Mouse (Mus musculus) stomach, postnatal 0 days (tissue): ENCODE data around the gene Jak1. TPM values are rescaled to one million over a fixed set of nuclear protein-coding genes. Genes with fewer than 3 reads are reported as not detected.

Experiments
- ATAC-seq: fragments of 200-750 bp; cut with Nextera tagmentation; 2 replicates; pipeline ENCODE4 v1.8.0; 2017; ENCODE audit not compliant: low FRiP score, low TSS enrichment
- DNase-seq: peaks from one replicate; pipeline ENCODE4 v3.0.0-alpha.2; 2016; ENCODE audit warnings: low spot score
- H3K27ac ChIP-seq: fragments of 300-500 bp; sonication (generic); replicated peaks from 2 replicates; pipeline ENCODE4 v1.5.1; 2014; ENCODE audit warnings: mild to moderate bottlenecking, control low read depth
- H3K27me3 ChIP-seq: fragments of 300-500 bp; sonication (generic); 2 replicates; pipeline ENCODE4 v1.6.1; 2014; ENCODE audit warnings: low read length; ENCODE audit not compliant: control insufficient read depth, insufficient read depth
- H3K36me3 ChIP-seq: fragments of 300-500 bp; sonication (generic); 2 replicates; pipeline ENCODE4 v1.6.1; 2014; ENCODE audit warnings: low read length, mixed read lengths; ENCODE audit not compliant: control insufficient read depth, insufficient read depth
- H3K4me1 ChIP-seq: fragments of 300-500 bp; sonication (generic); replicated peaks from 2 replicates; pipeline ENCODE4 v1.6.1; 2014; ENCODE audit warnings: antibody characterized with exemption; ENCODE audit not compliant: control insufficient read depth, insufficient read depth
- H3K4me2 ChIP-seq: fragments of 300-500 bp; sonication (generic); replicated peaks from 2 replicates; pipeline ENCODE4 v1.6.1; 2014; ENCODE audit warnings: low read depth, mild to moderate bottlenecking, control low read depth, moderate library complexity
- H3K4me3 ChIP-seq: fragments of 300-500 bp; sonication (generic); 2 replicates; pipeline ENCODE4 v1.5.1; 2014; ENCODE audit warnings: low read depth, low read length, control low read depth
- H3K9ac ChIP-seq: fragments of 300-500 bp; sonication (generic); 2 replicates; pipeline ENCODE4 v1.6.1; 2014; ENCODE audit warnings: mild to moderate bottlenecking, low read length, control low read depth, mixed read lengths
- H3K9me3 ChIP-seq: fragments of 300-500 bp; sonication (generic); 2 replicates; pipeline ENCODE4 v1.6.1; 2016; ENCODE audit warnings: low read length; ENCODE audit not compliant: control insufficient read depth
- CTCF ChIP-seq: IDR thresholded peaks from 2 replicates; pipeline ENCODE4 v1.5.1; 2016; ENCODE audit warnings: antibody characterized with exemption, low read depth, mild to moderate bottlenecking, moderate library complexity
- EP300 ChIP-seq: optimal IDR thresholded peaks from 2 replicates; pipeline ENCODE3; 2016; ENCODE audit warnings: antibody characterized with exemption
- WGBS: fragments of 180-500 bp; shearing (Covaris S2); extraction: QIAGEN DNeasy Blood & Tissue Kit; methylation state at CpG from one replicate; pipeline ENCODE4 v1.1.7; 2014; 5-methylcytosine and 5-hydroxymethylcytosine counted together
- polyA plus RNA-seq: library from polyadenylated mRNA; unstranded; fragments of >200 nt; fragmentation: Nextera tagmentation; extraction: Ambion mirVana; gene quantifications from 2 replicates; pipeline ENCODE4 v1.2.1, GENCODE M21; 2015

Jak1 gene
- polyA plus RNA-seq, 1 experiment from 2014 or later: 34.1 TPM

DNA sequence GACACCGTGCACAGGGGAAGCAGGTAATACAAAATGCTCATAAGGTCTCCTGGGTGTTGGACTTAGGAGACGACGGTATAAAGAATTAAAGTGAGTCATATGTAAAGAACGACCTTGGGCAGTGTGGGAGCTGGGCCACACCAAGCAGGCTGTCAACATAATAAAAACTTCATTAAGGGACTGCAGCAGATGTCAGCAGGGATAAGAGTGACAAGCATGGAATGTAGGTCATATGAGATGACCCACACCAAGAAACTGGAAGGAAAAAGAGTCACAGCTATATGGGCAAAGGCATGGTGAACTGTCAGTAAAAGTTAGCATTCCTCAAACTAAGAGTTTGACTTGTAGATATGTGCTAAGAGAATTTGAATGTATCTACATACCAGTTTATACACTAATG, 120.7 kb downstream of the Jak1 start:
- Histone ChIP-seq H3K27me3 (no peaks in the 10 kb centered on the region), H3K9ac (no peak overlapping the region), H3K36me3 (peaks cover 3% of the 10 kb centered on the region; the same call in 1 of the 2 replicates), H3K4me2 (no peak overlapping the region), H3K4me3 (no peak overlapping the region), H3K9me3 (no peaks in the 10 kb centered on the region), H3K27ac (no peak overlapping the region), H3K4me1 (no peaks in the 10 kb centered on the region)
- 60% methylated on average over 4 of the region's 4 CpGs for WGBS
- ATAC-seq (no peak), DNase-seq (no peak)
- TF ChIP-seq CTCF (no peak), EP300 (no peak)

DNA sequence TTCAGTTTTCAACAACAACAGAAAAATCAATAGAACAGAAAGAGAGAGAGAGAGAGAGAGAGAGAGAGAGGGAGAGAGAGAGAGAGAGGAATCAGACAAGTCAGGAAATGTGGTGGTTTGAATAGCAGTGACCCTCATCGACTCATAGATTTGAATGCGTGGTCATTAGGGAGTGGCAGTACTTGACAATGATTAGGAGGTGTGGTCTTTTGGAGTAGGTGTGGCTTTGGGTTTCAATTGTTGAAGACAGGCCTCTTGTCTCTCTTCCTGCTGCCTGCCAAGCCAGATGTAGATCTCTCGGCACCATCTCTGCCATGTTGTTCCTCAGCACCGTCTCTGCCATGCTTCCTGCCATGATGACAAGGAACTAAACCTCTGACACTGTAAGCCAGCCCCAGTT, 121.2 kb downstream of the Jak1 start:
- Histone ChIP-seq H3K4me1 (no peaks in the 10 kb centered on the region), H3K9me3 (no peaks in the 10 kb centered on the region), H3K36me3 (peaks cover 3% of the 10 kb centered on the region; the same call in 1 of the 2 replicates), H3K4me3 (no peak overlapping the region), H3K27ac (no peak overlapping the region), H3K4me2 (no peak overlapping the region), H3K27me3 (no peaks in the 10 kb centered on the region), H3K9ac (no peak overlapping the region)
- WGBS: 65% methylated on average over 4 of the region's 4 CpGs
- ATAC-seq (no peak), DNase-seq (no peak)
- no peak for TF ChIP-seq EP300
- TF ChIP-seq CTCF: no peak

DNA sequence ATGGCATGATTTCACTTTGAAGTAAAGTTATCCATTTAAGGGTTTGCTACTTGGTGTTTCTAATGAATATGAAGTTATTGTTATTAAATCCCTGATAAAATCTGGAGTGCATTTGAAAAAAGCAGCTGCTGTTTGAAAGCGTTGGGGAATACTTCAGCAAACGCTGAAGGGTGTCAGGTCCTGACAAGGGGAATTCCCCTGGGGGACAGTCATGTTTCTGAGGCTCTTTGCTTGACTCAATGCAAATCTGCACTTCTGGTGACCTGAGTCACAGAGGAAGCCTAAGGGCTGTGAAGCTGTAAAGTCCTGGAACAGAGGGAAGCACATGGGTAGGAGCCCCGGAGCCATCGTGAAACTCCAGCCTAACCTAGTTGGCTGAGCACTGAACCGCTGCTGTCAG, 123.3 kb downstream of the Jak1 start:
- Histone ChIP-seq H3K4me1 (no peaks in the 10 kb centered on the region), H3K4me2 (no peak overlapping the region), H3K4me3 (no peak overlapping the region), H3K9me3 (no peaks in the 10 kb centered on the region), H3K36me3 (peaks cover 3% of the 10 kb centered on the region; the same call in 1 of the 2 replicates), H3K27me3 (no peaks in the 10 kb centered on the region), H3K9ac (no peak overlapping the region), H3K27ac (no peak overlapping the region)
- WGBS: 70% methylated on average over 5 of the region's 5 CpGs
- DNase-seq (no peak), ATAC-seq (no peak)
- TF ChIP-seq CTCF (no peak), EP300 (no peak)

DNA sequence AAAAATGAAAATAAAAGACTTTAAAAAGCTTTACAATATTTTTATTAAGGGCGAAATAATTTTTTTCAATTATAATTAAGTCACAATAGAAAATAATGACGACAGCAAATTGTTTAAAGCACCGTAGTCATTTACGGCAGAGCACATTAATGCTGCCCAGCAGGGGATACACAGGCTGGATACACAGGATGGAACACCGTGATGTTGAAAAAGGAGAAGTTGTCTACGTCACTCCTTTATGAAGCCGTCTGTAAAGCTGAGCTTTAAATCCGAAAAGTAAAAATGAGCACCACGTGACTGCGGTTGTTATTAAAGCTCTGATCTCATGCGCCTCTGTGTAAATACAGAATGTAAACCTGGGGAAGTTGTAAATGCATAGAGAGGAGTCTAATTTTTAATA, 127.1 kb downstream of the Jak1 start:
- no peak for ATAC-seq
- peaks cover 7% of the 10 kb centered on the region; the same call in 1 of the 2 replicates for H3K36me3 ChIP-seq
- H3K27me3 ChIP-seq: no peaks in the 10 kb centered on the region
- H3K4me2 ChIP-seq: no peak overlapping the region
- TF ChIP-seq CTCF (no peak), EP300 (no peak)
- no peak for DNase-seq
- H3K4me3 ChIP-seq: no peak overlapping the region
- no peaks in the 10 kb centered on the region for H3K4me1 ChIP-seq
- 88% methylated on average over 11 of the region's 11 CpGs for WGBS
- no peak overlapping the region for H3K9ac ChIP-seq
- H3K9me3 ChIP-seq: no peaks in the 10 kb centered on the region
- no peak overlapping the region for H3K27ac ChIP-seq

GRCm38 (mm10) chr4:101135909-101136308, 129.2 kb downstream of the Jak1 start:
- TF ChIP-seq EP300 (no peak), CTCF (no peak)
- DNase-seq (no peak), ATAC-seq (no peak)
- H3K27me3 ChIP-seq: no peaks in the 10 kb centered on the region
- H3K36me3 ChIP-seq: peaks cover 4% of the 10 kb centered on the region; the same call in 1 of the 2 replicates
- H3K27ac ChIP-seq: no peak overlapping the region
- WGBS: 93% methylated on average over 14 of the region's 14 CpGs
- no peak overlapping the region for H3K4me3 ChIP-seq
- H3K4me2 ChIP-seq: no peak overlapping the region
- no peaks in the 10 kb centered on the region for H3K9me3 ChIP-seq
- H3K9ac ChIP-seq: no peak overlapping the region
- H3K4me1 ChIP-seq: no peaks in the 10 kb centered on the region

DNA sequence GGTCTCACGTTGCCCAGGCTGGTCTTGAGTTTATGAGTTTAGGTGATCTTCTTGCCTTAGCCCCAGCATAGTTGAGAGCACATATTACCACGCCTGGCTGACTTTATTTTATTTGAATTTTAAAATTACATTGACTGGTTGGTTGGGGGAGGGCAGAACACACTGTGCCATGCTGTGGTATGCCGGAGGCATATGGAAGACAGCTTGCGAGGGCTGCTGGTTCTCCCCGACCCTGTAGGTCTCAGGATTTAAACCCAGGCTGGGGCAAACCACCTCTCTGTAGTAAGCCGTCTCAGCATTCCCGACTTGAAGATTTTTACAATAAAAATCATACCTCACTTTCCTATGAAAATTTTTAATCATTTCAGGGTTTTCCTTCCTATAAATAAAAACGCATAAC, 130.1 kb downstream of the Jak1 start:
- H3K4me3 ChIP-seq: no peak overlapping the region
- TF ChIP-seq CTCF: no peak
- no peak for TF ChIP-seq EP300
- H3K4me1 ChIP-seq: no peaks in the 10 kb centered on the region
- H3K9ac ChIP-seq: no peak overlapping the region
- 88% methylated on average over 8 of the region's 8 CpGs for WGBS
- no peaks in the 10 kb centered on the region for H3K27me3 ChIP-seq
- no peak overlapping the region for H3K27ac ChIP-seq
- H3K9me3 ChIP-seq: no peaks in the 10 kb centered on the region
- DNase-seq: no peak
- peaks cover 4% of the 10 kb centered on the region; the same call in 1 of the 2 replicates for H3K36me3 ChIP-seq
- no peak for ATAC-seq
- no peak overlapping the region for H3K4me2 ChIP-seq
